Mouse (Mus musculus) limb, embryonic 14.5 days (tissue): ENCODE measurements around the gene Fkbp2. TPM values are rescaled to one million over a fixed set of nuclear protein-coding genes. Genes with fewer than 3 reads are reported as not detected.

ENCODE experiments used
- ATAC-seq: fragments of 200-750 bp; cut with Nextera tagmentation; 2 replicates; pipeline ENCODE4 v1.8.0; 2017; ENCODE audit warnings: low read depth, moderate number of reproducible peaks, moderate TSS enrichment; ENCODE audit not compliant: low FRiP score
- DNase-seq: peaks from one replicate; pipeline ENCODE4 v3.0.0-alpha.2; 2015; ENCODE audit warnings: low spot score
- H3K27ac ChIP-seq: fragments of 300-500 bp; sonication (generic); replicated peaks from 2 replicates; pipeline ENCODE4 v1.5.1; 2014; ENCODE audit warnings: low read depth, mild to moderate bottlenecking, low read length, moderate library complexity, mixed read lengths
- H3K27me3 ChIP-seq: fragments of 300-500 bp; sonication (generic); 2 replicates; pipeline ENCODE4 v1.6.1; 2014; ENCODE audit warnings: low read length, mixed read lengths; ENCODE audit not compliant: control insufficient read depth, insufficient read depth
- H3K36me3 ChIP-seq: fragments of 300-500 bp; sonication (generic); 2 replicates; pipeline ENCODE4 v1.6.1; 2014; ENCODE audit warnings: mild to moderate bottlenecking, low read length, moderate library complexity, mixed read lengths; ENCODE audit not compliant: control insufficient read depth, insufficient read depth
- H3K4me1 ChIP-seq: fragments of 300-500 bp; sonication (generic); 2 replicates; pipeline ENCODE4 v1.6.1; 2014; ENCODE audit warnings: antibody characterized with exemption, low read length, mixed read lengths; ENCODE audit not compliant: control insufficient read depth, insufficient read depth
- H3K4me2 ChIP-seq: fragments of 300-500 bp; sonication (generic); replicated peaks from 2 replicates; pipeline ENCODE4 v1.6.1; 2014; ENCODE audit warnings: low read depth, mild to moderate bottlenecking, low read length, moderate library complexity; ENCODE audit not compliant: severe bottlenecking
- H3K4me3 ChIP-seq: fragments of 300-500 bp; sonication (generic); replicated peaks from 2 replicates; pipeline ENCODE4 v1.5.1; 2014; ENCODE audit warnings: low read length
- H3K9ac ChIP-seq: fragments of 300-500 bp; sonication (generic); 2 replicates; pipeline ENCODE4 v1.6.1; 2014; ENCODE audit warnings: mild to moderate bottlenecking, low read depth, low read length, moderate library complexity; ENCODE audit not compliant: severe bottlenecking
- H3K9me3 ChIP-seq: fragments of 300-500 bp; sonication (generic); 2 replicates; pipeline ENCODE4 v1.6.1; 2016; ENCODE audit warnings: low read length; ENCODE audit not compliant: control insufficient read depth
- POLR2A ChIP-seq: fragments of 200-500 bp; IDR thresholded peaks from 2 replicates; pipeline ENCODE4 v1.8.0; 2012; ENCODE audit warnings: inconsistent platforms, mild to moderate bottlenecking, moderate library complexity, borderline replicate concordance; ENCODE audit not compliant: insufficient read depth, insufficient read length; ENCODE audit errors: extremely low read depth
- WGBS: fragments of 180-500 bp; shearing (Covaris S2); extraction: QIAGEN DNeasy Blood & Tissue Kit; methylation state at CpG from one replicate; pipeline ENCODE4 v1.1.7; 2014; 5-methylcytosine and 5-hydroxymethylcytosine counted together
- polyA plus RNA-seq, 2 experiments: library from polyadenylated mRNA; depleted of rRNA in 1 of 2; stranded (reverse) in 1 of 2; unstranded in 1 of 2; fragments of >200 nt; fragmentation: Nextera tagmentation in 1 of 2; extraction: Ambion mirVana in 1 of 2; gene quantifications; 2 replicates each; pipeline versions ENCODE4 v1.2.1 to v1.2.3; 2012 to 2014

The Fkbp2 gene
- polyA plus RNA-seq, 2 experiments = 73.3 to 80.5 TPM

- Histone ChIP-seq H3K27ac (no peak overlapping the region), H3K4me2 (no peak overlapping the region), H3K36me3 (0 out of 2 replicates have a peak, but pooled peaks cover 2% of the 10 kb centered on the region), H3K4me1 (peaks cover 28% of the 10 kb centered on the region), H3K9me3 (no peaks in the 10 kb centered on the region), H3K4me3 (no peak overlapping the region), H3K9ac (no peak overlapping the region), H3K27me3 (no peaks in the 10 kb centered on the region)
- ATAC-seq = no peak
- 83% methylated on average over 13 of the region's 13 CpGs for WGBS
- no peak for DNase-seq
- TF ChIP-seq POLR2A = no peak
These were observed 7.9 kb downstream of the Fkbp2 start for GRCm38 (mm10) chr19:6972247-6972917.

- no peaks in the 10 kb centered on the region for H3K9me3 ChIP-seq
- H3K4me1 ChIP-seq = peaks cover 27% of the 10 kb centered on the region
- H3K4me2 ChIP-seq = no peak overlapping the region
- no peak overlapping the region for H3K4me3 ChIP-seq
- DNase-seq (no peak), ATAC-seq (no peak)
- 32% methylated on average over 6 of the region's 6 CpGs for WGBS
- H3K27me3 ChIP-seq = no peaks in the 10 kb centered on the region
- no peak overlapping the region for H3K9ac ChIP-seq
- no peak for TF ChIP-seq POLR2A
- no peaks in the 10 kb centered on the region for H3K36me3 ChIP-seq
- no peak overlapping the region for H3K27ac ChIP-seq
These were observed 8.7 kb downstream of the Fkbp2 start for GRCm38 (mm10) chr19:6971644-6972043.

- Histone ChIP-seq H3K27ac (no peak overlapping the region), H3K36me3 (peaks cover 10% of the 10 kb centered on the region), H3K4me2 (peak overlapping the region; percentile 61), H3K9me3 (no peaks in the 10 kb centered on the region), H3K27me3 (no peaks in the 10 kb centered on the region), H3K4me1 (peaks cover 21% of the 10 kb centered on the region), H3K9ac (0 out of 2 replicates have a peak overlapping the region, but pooled peaks have one; percentile 63), H3K4me3 (peak overlapping the region; percentile 61)
- 22% methylated on average over 11 of the region's 11 CpGs for WGBS
- ATAC-seq (no peak), DNase-seq (no peak)
- TF ChIP-seq POLR2A = no peak
These were observed 9.7 kb downstream of the Fkbp2 start for GRCm38 (mm10) chr19:6970460-6971085.

- under 1% methylated on average over 44 of the region's 55 CpGs for WGBS
- ATAC-seq = peak; percentile 73
- Histone ChIP-seq H3K27ac (no peak overlapping the region), H3K4me3 (peak overlapping the region; percentile 61), H3K27me3 (no peaks in the 10 kb centered on the region), H3K9ac (peak overlapping the region; percentile 63), H3K9me3 (no peaks in the 10 kb centered on the region), H3K4me1 (peaks cover 21% of the 10 kb centered on the region), H3K4me2 (peak overlapping the region; percentile 61), H3K36me3 (peaks cover 18% of the 10 kb centered on the region)
- peak; percentile 30 for DNase-seq
- TF ChIP-seq POLR2A = peak; percentile 69; the same call in 1 of the 2 replicates
These were observed 10.5 kb downstream of the Fkbp2 start for GRCm38 (mm10) chr19:6969665-6970381.

GRCm38 (mm10) chr19:6969291-6969664 is 11.0 kb downstream of the Fkbp2 start:
- Histone ChIP-seq H3K9ac (peak overlapping the region; percentile 63), H3K4me3 (peak overlapping the region; percentile 61), H3K36me3 (peaks cover 23% of the 10 kb centered on the region), H3K27me3 (no peaks in the 10 kb centered on the region), H3K4me1 (peaks cover 21% of the 10 kb centered on the region), H3K27ac (no peak overlapping the region), H3K9me3 (no peaks in the 10 kb centered on the region), H3K4me2 (peak overlapping the region; percentile 61)
- peak; percentile 46 for ATAC-seq
- 1% methylated on average over 12 of the region's 20 CpGs for WGBS
- no peak for TF ChIP-seq POLR2A
- DNase-seq = peak; percentile 39
